Mouse (Mus musculus): ENCODE measurements around the gene Ccdc102a.

DNA sequence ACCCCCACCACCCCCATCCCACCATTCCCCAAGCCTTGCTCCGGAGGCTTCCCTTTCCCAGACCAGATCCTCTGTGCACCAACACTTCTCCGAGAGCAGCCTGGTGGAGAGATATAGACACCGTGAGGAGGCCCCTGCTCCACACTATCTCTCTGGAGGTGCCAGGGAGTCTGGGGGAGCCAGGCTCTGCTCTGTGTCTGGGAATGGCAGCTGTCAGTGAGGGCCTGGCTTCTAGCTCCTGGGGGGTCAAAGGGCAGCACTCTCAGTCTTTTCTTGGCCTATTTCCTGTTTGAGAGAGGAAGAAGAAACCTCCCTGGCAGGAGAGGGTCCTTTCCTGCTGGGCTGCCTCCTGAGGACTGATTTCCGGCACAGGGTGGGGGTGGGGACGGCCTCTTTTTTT, 16.9 kb downstream of the Ccdc102a start:
- TF ChIP-seq CTCF (IDR thresholded peaks at IDR 0.05; ENCODE audit: low read depth) (no peak), EP300 (IDR thresholded peaks at IDR 0.05; ENCODE audit: low read depth) (no peak)
